Mouse (Mus musculus): ENCODE data around the gene Gm7030.

- TF ChIP-seq CTCF (IDR thresholded peaks at IDR 0.05; ENCODE audit: control insufficient read depth, insufficient read depth, low read length) (no peak), POLR2A (IDR thresholded peaks at IDR 0.05; ENCODE audit: borderline replicate concordance, control insufficient read depth, low read depth, low read length) (no peak)
Observed at GRCm38 (mm10) chr17:36167306-36168038, 38.2 kb upstream of the Gm7030 start.
